Mouse (Mus musculus) E14TG2a.4 (cell line): Measurements from ENCODE around the gene Spg21.

ENCODE experiments used
- CTCF ChIP-seq: conservative IDR thresholded peaks from 2 replicates; pipeline ENCODE4 v1.5.1; 2014; ENCODE audit warnings: low read length
- POU5F1 ChIP-seq: IDR thresholded peaks from 2 replicates; pipeline ENCODE4 v1.6.1; 2014; ENCODE audit warnings: low read length, borderline replicate concordance

- TF ChIP-seq CTCF (no peak), POU5F1 (no peak)
Measured at GRCm38 (mm10) chr9:65534111-65534510, 73.4 kb downstream of the Spg21 start.
